Mouse (Mus musculus): Measurements from ENCODE around the gene Gm9844.

DNA sequence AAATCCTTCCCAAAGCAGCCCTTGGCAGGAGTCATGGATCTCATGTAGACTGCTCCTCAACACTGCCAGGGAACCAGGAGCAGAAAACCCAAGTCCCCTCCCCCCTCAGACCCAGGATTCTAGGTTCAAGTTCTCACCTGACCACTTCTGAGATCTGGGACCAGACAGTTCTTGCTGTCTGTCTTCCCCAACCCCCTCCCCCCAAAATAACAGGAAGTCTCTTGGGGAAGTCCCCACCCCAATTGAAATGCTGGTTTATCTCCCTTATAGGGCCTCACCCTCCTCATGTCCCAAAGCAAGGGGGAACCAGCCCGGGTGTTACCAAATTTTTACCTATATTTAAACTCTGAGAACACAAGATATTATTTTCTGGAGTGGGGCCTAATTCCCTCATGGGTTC lies 39.8 kb downstream of the Gm9844 start:
- no peak for TF ChIP-seq CTCF (IDR thresholded peaks at IDR 0.05; ENCODE audit: borderline replicate concordance, insufficient read depth, low read depth, low read length)
- TF ChIP-seq POLR2A (IDR thresholded peaks at IDR 0.05; ENCODE audit: borderline replicate concordance, insufficient read depth, low read length) = no peak

All from cerebellum, adult 2 months (tissue).